Mouse (Mus musculus) limb, embryonic 13.5 days (tissue): ENCODE data around the gene Arhgap23. TPM values are rescaled to one million over a fixed set of nuclear protein-coding genes. Genes with fewer than 3 reads are reported as not detected.

Source experiments
- ATAC-seq: fragments of 200-750 bp; cut with Nextera tagmentation; 2 replicates; pipeline ENCODE4 v1.8.0; 2017; ENCODE audit warnings: low read depth, moderate number of reproducible peaks, moderate TSS enrichment; ENCODE audit not compliant: low FRiP score
- H3K27ac ChIP-seq: fragments of 300-500 bp; sonication (generic); 2 replicates; pipeline ENCODE4 v1.5.1; 2015; ENCODE audit warnings: inconsistent platforms, mild to moderate bottlenecking, moderate library complexity
- H3K27me3 ChIP-seq: fragments of 300-500 bp; sonication (generic); 2 replicates; pipeline ENCODE4 v1.6.1; 2015; ENCODE audit warnings: mild to moderate bottlenecking, inconsistent platforms
- H3K36me3 ChIP-seq: fragments of 300-500 bp; sonication (generic); 2 replicates; pipeline ENCODE4 v1.6.1; 2015; ENCODE audit warnings: inconsistent platforms, mild to moderate bottlenecking, moderate library complexity
- H3K4me1 ChIP-seq: fragments of 300-500 bp; sonication (generic); 2 replicates; pipeline ENCODE4 v1.6.1; 2015; ENCODE audit warnings: inconsistent platforms
- H3K4me2 ChIP-seq: fragments of 300-500 bp; sonication (generic); replicated peaks from 2 replicates; pipeline ENCODE4 v1.6.1; 2015; ENCODE audit warnings: inconsistent platforms, mild to moderate bottlenecking, moderate library complexity
- H3K4me3 ChIP-seq: fragments of 300-500 bp; sonication (generic); 2 replicates; pipeline ENCODE4 v1.5.1; 2015; ENCODE audit warnings: moderate library complexity, mild to moderate bottlenecking, inconsistent platforms
- H3K9ac ChIP-seq: fragments of 300-500 bp; sonication (generic); 2 replicates; pipeline ENCODE4 v1.6.1; 2015; ENCODE audit warnings: mild to moderate bottlenecking, inconsistent platforms
- H3K9me3 ChIP-seq: fragments of 300-500 bp; sonication (generic); 2 replicates; pipeline ENCODE4 v1.6.1; 2016; ENCODE audit warnings: inconsistent platforms
- WGBS: fragments of 180-500 bp; shearing (Covaris S2); methylation state at CpG from one replicate; pipeline ENCODE4 v1.1.7; 2015; 5-methylcytosine and 5-hydroxymethylcytosine counted together
- polyA plus RNA-seq: library from polyadenylated mRNA; unstranded; fragments of >200 nt; fragmentation: Nextera tagmentation; extraction: Ambion mirVana; gene quantifications from 2 replicates; pipeline ENCODE4 v1.2.1, GENCODE M21; 2015

Arhgap23 gene
- polyA plus RNA-seq, 1 experiment from 2014 or later, result 7.2 TPM

- 0 out of 2 replicates have a peak, but pooled peaks cover 3% of the 10 kb centered on the region for H3K9me3 ChIP-seq
- no peak overlapping the region for H3K4me2 ChIP-seq
- H3K27me3 ChIP-seq, result peaks cover 87% of the 10 kb centered on the region
- 69% methylated on average over 5 of the region's 5 CpGs for WGBS
- no peaks in the 10 kb centered on the region for H3K36me3 ChIP-seq
- ATAC-seq, result no peak
- no peak overlapping the region for H3K9ac ChIP-seq
- no peak overlapping the region for H3K27ac ChIP-seq
- peaks cover 31% of the 10 kb centered on the region for H3K4me1 ChIP-seq
- H3K4me3 ChIP-seq, result no peak overlapping the region
Measured at GRCm38 (mm10) chr11:97539622-97540021, 124.3 kb downstream of the Arhgap23 start.

- no peak for ATAC-seq
- Histone ChIP-seq H3K9ac (no peak overlapping the region), H3K9me3 (0 out of 2 replicates have a peak, but pooled peaks cover 3% of the 10 kb centered on the region), H3K4me1 (peaks cover 26% of the 10 kb centered on the region), H3K27me3 (peaks cover 87% of the 10 kb centered on the region), H3K4me3 (no peak overlapping the region), H3K27ac (no peak overlapping the region), H3K36me3 (no peaks in the 10 kb centered on the region), H3K4me2 (no peak overlapping the region)
- WGBS, result 66% methylated on average over 3 of the region's 3 CpGs
Measured at GRCm38 (mm10) chr11:97540136-97540535, 124.8 kb downstream of the Arhgap23 start.

- H3K27me3 ChIP-seq, result peaks cover 87% of the 10 kb centered on the region
- no peak for ATAC-seq
- 0 out of 2 replicates have a peak, but pooled peaks cover 3% of the 10 kb centered on the region for H3K9me3 ChIP-seq
- H3K4me2 ChIP-seq, result no peak overlapping the region
- H3K4me1 ChIP-seq, result peaks cover 26% of the 10 kb centered on the region
- H3K27ac ChIP-seq, result no peak overlapping the region
- no peaks in the 10 kb centered on the region for H3K36me3 ChIP-seq
- no peak overlapping the region for H3K9ac ChIP-seq
- H3K4me3 ChIP-seq, result no peak overlapping the region
- 46% methylated on average over 3 of the region's 3 CpGs for WGBS
Measured at GRCm38 (mm10) chr11:97540604-97541003, 125.3 kb downstream of the Arhgap23 start.

GRCm38 (mm10) chr11:97542171-97543150 lies 127.1 kb downstream of the Arhgap23 start:
- ATAC-seq, result no peak
- Histone ChIP-seq H3K9ac (no peak overlapping the region), H3K27ac (no peak overlapping the region), H3K4me3 (no peak overlapping the region), H3K36me3 (no peaks in the 10 kb centered on the region), H3K9me3 (0 out of 2 replicates have a peak, but pooled peaks cover 3% of the 10 kb centered on the region), H3K4me2 (no peak overlapping the region), H3K4me1 (peaks cover 23% of the 10 kb centered on the region), H3K27me3 (peaks cover 87% of the 10 kb centered on the region)
- 71% methylated on average over 22 of the region's 22 CpGs for WGBS

GRCm38 (mm10) chr11:97543181-97543733 lies 127.9 kb downstream of the Arhgap23 start:
- 0 out of 2 replicates have a peak, but pooled peaks cover 3% of the 10 kb centered on the region for H3K9me3 ChIP-seq
- H3K4me3 ChIP-seq, result no peak overlapping the region
- peaks cover 87% of the 10 kb centered on the region for H3K27me3 ChIP-seq
- no peak overlapping the region for H3K27ac ChIP-seq
- peaks cover 21% of the 10 kb centered on the region for H3K4me1 ChIP-seq
- no peak overlapping the region for H3K4me2 ChIP-seq
- 60% methylated on average over 12 of the region's 12 CpGs for WGBS
- no peak overlapping the region for H3K9ac ChIP-seq
- no peak for ATAC-seq
- H3K36me3 ChIP-seq, result no peaks in the 10 kb centered on the region

- WGBS, result 83% methylated on average over 9 of the region's 9 CpGs
- peaks cover 87% of the 10 kb centered on the region for H3K27me3 ChIP-seq
- ATAC-seq, result no peak
Measured at GRCm38 (mm10) chr11:97543883-97544282, 128.6 kb downstream of the Arhgap23 start.

GRCm38 (mm10) chr11:97545808-97546560 lies 130.7 kb downstream of the Arhgap23 start:
- ATAC-seq, result no peak
- Histone ChIP-seq H3K9me3 (no peaks in the 10 kb centered on the region), H3K4me1 (peaks cover 12% of the 10 kb centered on the region), H3K36me3 (no peaks in the 10 kb centered on the region), H3K4me3 (peak overlapping the region; percentile 61), H3K9ac (peak overlapping the region; percentile 67), H3K4me2 (peak overlapping the region; percentile 99), H3K27me3 (peaks cover 99% of the 10 kb centered on the region), H3K27ac (no peak overlapping the region)
- 5% methylated on average over 26 of the region's 26 CpGs for WGBS

More at GRCm38 (mm10) chr11:97543883-97544282, 128.6 kb downstream of the Arhgap23 start:
- peaks cover 21% of the 10 kb centered on the region for H3K4me1 ChIP-seq
- H3K9ac ChIP-seq, result no peak overlapping the region
- no peak overlapping the region for H3K4me3 ChIP-seq
- H3K36me3 ChIP-seq, result no peaks in the 10 kb centered on the region
- H3K9me3 ChIP-seq, result no peaks in the 10 kb centered on the region
- no peak overlapping the region for H3K4me2 ChIP-seq
- no peak overlapping the region for H3K27ac ChIP-seq

- peaks cover 99% of the 10 kb centered on the region for H3K27me3 ChIP-seq
- 0% methylated on average over 25 of the region's 73 CpGs for WGBS
- ATAC-seq, result peak; percentile 70
Measured at GRCm38 (mm10) chr11:97546804-97547411, 131.6 kb downstream of the Arhgap23 start.

GRCm38 (mm10) chr11:97547957-97548706 lies 132.8 kb downstream of the Arhgap23 start:
- Histone ChIP-seq H3K36me3 (no peaks in the 10 kb centered on the region), H3K4me3 (no peak overlapping the region), H3K9me3 (no peaks in the 10 kb centered on the region), H3K4me2 (no peak overlapping the region), H3K4me1 (peaks cover 15% of the 10 kb centered on the region), H3K27me3 (peaks cover 100% of the 10 kb centered on the region), H3K27ac (no peak overlapping the region), H3K9ac (no peak overlapping the region)
- 62% methylated on average over 12 of the region's 12 CpGs for WGBS
- no peak for ATAC-seq

More at GRCm38 (mm10) chr11:97546804-97547411, 131.6 kb downstream of the Arhgap23 start:
- Histone ChIP-seq H3K9me3 (no peaks in the 10 kb centered on the region), H3K4me3 (peak overlapping the region; percentile 61), H3K36me3 (no peaks in the 10 kb centered on the region), H3K9ac (peak overlapping the region; percentile 67), H3K4me1 (peaks cover 14% of the 10 kb centered on the region), H3K4me2 (peak overlapping the region; percentile 99), H3K27ac (no peak overlapping the region)

- peaks cover 98% of the 10 kb centered on the region for H3K27me3 ChIP-seq
- no peak overlapping the region for H3K9ac ChIP-seq
- WGBS, result 41% methylated on average over 8 of the region's 8 CpGs
- H3K4me1 ChIP-seq, result peaks cover 15% of the 10 kb centered on the region
- no peak overlapping the region for H3K4me3 ChIP-seq
- no peaks in the 10 kb centered on the region for H3K9me3 ChIP-seq
- no peaks in the 10 kb centered on the region for H3K36me3 ChIP-seq
- no peak for ATAC-seq
- H3K27ac ChIP-seq, result no peak overlapping the region
- no peak overlapping the region for H3K4me2 ChIP-seq
Measured at GRCm38 (mm10) chr11:97548757-97549156, 133.4 kb downstream of the Arhgap23 start.
